Mouse (Mus musculus) mature B cell (primary cell): Measurements from ENCODE around the gene Capza2.

Source experiments
- in situ Hi-C: fragments of 300-500 bp; cut with MboI; formaldehyde crosslinking; loops from 2 replicates; pipeline ENCODE4 v1.14.3; 2019

The Capza2 gene

DNA sequence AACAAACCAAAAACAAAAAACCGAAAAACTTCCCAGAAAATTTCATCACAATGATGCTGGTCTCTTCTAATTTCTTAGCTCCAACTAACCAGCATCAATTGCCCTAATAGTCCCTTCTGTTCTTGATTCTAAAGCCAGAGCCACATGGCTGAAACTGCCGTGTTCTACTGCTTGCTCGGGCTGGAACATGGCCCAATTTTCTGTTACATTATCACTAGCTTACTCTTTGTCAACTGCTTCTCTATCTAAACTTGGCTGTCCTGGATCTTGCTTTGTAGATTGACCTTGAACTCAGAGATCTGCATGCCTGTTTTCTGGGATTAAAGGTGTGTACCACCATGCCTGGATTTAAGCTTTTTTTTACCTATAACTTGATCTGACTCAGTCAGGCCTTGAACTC lies 69.9 kb downstream of the Capza2 start:
- in situ Hi-C loops, result no loop called here
